Mouse (Mus musculus): Measurements from ENCODE around the gene Lrrc3.

The Lrrc3 gene

DNA sequence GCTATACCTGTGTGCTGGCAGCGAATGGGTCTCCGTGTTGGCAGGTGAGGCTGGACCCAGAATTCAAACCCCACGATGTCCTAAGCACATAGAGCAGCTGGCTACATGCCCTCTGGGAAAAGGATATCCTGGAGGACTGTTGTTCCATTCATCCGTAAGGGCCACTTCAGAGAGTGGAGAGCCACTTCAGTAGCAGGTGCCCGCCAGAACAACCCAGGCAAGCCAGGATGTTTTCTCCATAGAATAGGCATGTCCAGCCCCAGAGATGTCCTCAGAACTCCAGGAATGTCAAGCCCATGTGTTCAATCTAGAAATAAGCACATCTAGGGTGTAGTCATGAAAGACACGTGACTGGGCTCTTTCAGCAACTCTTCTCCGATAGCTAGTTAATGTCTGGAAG, 32.7 kb downstream of the Lrrc3 start:
- no peak for DNase-seq (ENCODE audit: low spot score in 2 of 2)

DNA sequence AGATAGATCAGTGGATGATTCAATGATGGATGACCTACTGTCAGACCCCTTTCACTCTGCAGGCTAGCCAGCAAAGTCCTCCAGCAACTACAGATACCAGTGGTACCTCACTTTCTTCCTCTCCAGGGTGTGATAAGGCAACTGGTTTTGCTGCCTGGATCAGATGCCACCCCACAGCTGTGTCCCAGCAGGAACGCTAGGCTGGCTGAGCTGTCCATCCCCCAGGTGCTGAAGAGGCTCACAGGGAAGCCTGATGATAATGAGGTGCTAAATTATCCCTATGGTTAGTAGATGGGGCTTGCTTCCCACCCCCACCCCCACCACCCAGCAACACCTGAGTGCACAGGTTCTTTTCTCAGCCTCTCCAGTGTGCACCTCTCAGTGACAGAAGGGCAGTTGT, 34.8 kb downstream of the Lrrc3 start:
- no peak for DNase-seq (ENCODE audit: low spot score in 2 of 2)

DNA sequence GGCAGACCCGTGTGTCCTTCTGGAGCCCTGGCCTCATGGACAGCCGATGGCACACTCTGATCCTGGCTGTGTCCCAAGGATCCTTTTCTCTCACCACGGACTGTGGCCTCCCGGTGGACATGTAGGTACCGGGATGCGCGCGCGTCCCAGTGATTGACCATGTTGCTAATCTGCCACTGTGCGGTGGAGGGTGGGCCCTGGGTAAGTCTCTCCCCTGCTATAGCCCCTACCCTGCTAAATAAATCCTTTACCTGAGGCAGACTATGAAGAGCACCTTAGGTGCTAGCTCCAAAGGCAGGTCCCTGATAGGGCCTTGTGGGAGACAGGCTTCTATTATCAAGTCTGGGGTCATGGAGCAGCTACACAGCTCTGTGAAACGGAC, 37.6 kb downstream of the Lrrc3 start:
- DNase-seq (ENCODE audit: low spot score in 2 of 2): no peak

DNA sequence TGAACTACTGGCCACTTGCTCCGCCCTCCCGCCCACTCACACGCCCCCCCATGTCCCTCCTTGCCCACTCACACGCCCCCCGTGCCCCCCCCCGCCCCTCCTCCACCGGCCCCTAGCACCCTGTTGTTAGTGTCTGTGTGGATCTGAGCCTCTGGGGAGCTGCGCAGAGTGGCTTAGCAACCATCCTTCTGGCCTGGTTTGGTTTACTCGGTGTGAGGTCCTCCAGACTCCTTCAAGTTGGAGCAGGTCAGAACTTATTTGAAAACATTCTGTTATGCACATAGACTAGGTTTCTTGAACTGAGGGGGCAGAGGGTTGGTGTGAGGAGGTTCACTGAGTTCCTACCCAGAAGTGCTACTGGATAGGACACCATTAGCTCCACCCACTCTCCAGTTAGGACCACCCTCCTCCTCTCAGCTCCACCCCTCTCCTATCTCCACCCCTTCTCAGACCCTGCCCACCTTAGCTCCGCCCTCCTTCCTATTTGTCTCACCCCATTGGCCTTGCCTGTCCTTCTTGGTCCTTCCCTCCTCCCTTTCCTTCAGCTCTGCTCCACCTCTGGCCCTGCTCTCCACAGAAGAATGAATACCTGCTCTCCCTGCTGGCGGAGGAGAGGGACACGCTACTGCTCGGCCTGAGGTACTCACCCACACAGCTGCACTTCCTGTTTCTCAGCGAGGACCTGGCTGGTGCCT, 38.1 kb downstream of the Lrrc3 start:
- DNase-seq (ENCODE audit: low spot score in 2 of 2): peak; percentile 77 to 78

DNA sequence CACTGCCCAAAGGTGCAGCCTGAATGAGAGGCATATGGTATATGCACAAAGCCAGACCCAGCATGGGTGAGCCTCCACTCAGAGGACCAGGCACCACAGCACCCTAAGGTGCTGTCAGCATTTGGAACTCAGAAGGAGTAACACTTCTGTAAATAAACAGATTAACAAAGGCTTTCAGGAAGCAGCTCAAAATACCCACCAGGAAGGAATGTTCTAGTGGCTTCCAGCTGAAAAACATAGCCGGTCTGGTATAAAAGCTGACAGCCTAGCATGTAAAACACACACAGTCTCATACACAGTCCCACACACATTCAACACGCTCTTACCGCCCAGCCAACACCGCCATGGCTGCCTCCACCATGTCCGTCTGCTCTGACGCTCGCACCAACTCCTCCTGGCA, 40.7 kb downstream of the Lrrc3 start, which contains the start of gene Gm3285:
Gm3285 (plus strand) TSS at position 301 of the 400 bp plus-strand sequence.
- no peak for DNase-seq (ENCODE audit: low spot score in 2 of 2)

DNA sequence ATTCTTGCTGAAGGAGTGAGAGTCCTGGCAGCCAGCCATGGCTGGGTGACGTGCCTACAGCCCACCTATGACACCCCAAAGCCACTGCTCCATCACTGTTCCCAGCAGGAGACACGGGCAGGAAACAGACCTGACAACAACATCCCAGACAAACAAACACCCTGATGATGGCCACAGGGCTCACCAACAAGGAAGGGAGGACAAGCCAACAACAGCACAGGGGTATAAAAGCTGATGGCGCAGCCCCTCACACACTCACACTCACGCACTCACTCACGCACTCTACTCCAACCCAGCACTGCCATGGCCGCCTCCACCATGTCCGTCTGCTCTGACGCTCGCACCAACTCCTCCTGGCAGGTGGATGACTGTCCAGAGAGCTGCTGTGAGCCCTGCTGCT, 49.8 kb downstream of the Lrrc3 start, which contains the start of gene Gm10318:
Gm10318 (plus strand) TSS at position 301 of the 400 bp plus-strand sequence.
- no peak for DNase-seq (ENCODE audit: low spot score in 2 of 2)

All from natural killer cell, adult 2 months (primary cell).